Mouse (Mus musculus): ENCODE results near the gene Ccdc105.

DNA sequence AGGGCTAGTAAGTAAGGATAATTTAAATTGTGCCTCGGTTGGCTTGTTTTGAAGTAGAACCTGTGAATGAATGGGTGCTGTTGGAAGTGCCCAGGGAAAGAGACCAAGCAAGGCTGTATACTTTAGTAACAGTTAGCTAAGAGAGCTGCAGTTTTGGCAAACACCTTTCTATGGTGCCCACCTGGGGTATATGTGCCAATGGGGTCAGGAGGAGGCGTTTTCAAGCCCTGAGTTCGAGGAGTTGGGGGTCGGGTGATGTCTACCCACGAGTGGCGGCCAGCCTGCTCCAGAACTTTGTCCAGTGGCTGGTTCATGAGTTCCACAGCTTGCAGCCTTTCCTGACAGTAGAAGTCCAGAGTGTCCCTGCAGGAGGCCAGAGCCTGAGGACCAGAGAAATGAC is 3.9 kb downstream of the Ccdc105 start:
- TF ChIP-seq TAL1 (IDR thresholded peaks at IDR 0.05; ENCODE audit: low read length): no peak
- TF ChIP-seq GATA1 (IDR thresholded peaks at IDR 0.05; ENCODE audit: low read length): no peak

Data from erythroblast, embryonic 14.5 days (primary cell).